Mouse (Mus musculus): ENCODE measurements around the gene Dyrk1b.

- TF ChIP-seq POLR2A (IDR thresholded peaks at IDR 0.05; ENCODE audit: low read depth, low read length) (no peak), ETS1 (conservative IDR thresholded peaks at IDR 0.05; ENCODE audit: low read depth, low read length) (no peak), CTCF (conservative IDR thresholded peaks at IDR 0.05 in 1 of 2, IDR thresholded peaks at IDR 0.05 in 1 of 2; ENCODE audit: low read depth in 2 of 2, low read length in 2 of 2) (no peak), ELF1 (IDR thresholded peaks at IDR 0.05; ENCODE audit: low read depth, low read length) (no peak), MAFK (IDR thresholded peaks at IDR 0.05; ENCODE audit: insufficient replicate concordance, low read length) (no peak), MAX (IDR thresholded peaks at IDR 0.05; ENCODE audit: low read length) (no peak), EP300 (IDR thresholded peaks at IDR 0.05; ENCODE audit: low read length) (no peak), RAD21 (IDR thresholded peaks at IDR 0.05; ENCODE audit: low read depth, low read length) (no peak)
These were observed 18.0 kb upstream of the Dyrk1b start for GRCm38 (mm10) chr7:28161163-28161749.
